Mouse (Mus musculus) megakaryocyte, embryonic 14.5 days (primary cell): ENCODE data around the gene Slc25a12.

Experiments
- FLI1 ChIP-seq: IDR thresholded peaks from 2 replicates; pipeline ENCODE4 v1.6.1; 2012; ENCODE audit warnings: low read length, inconsistent platforms, mixed read lengths
- GATA1 ChIP-seq: IDR thresholded peaks from 3 replicates; pipeline ENCODE4 v1.6.1; 2012; ENCODE audit warnings: mixed read lengths, low read length, inconsistent platforms, borderline replicate concordance

DNA sequence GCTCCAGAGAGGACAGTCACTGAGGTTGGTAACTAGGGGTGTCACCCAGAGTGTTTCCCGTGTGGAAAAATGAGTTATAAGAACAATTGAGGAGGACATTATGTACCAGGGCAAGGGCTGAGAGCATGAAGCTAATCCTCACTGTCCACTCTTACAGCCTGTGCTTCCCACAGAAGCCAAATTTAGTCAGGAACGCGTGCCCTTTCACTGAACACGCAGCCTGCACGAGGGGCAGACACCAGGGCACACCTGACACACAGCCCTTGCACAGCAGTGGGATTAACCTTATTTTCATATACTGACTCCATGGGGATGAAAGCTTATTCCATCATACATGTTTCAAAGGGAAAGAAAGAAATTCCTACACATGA, 13.5 kb downstream of the Slc25a12 start:
- TF ChIP-seq GATA1 = no peak
- no peak for TF ChIP-seq FLI1
